Mouse (Mus musculus): ENCODE measurements around the gene Ctxn1. TPM values are rescaled to one million over a fixed set of nuclear protein-coding genes. Genes with fewer than 3 reads are reported as not detected.

The Ctxn1 gene
- 52.8 and 55.0 TPM in 2 replicates for polyA plus RNA-seq (2015; fragmentation: Nextera tagmentation; extraction: Ambion mirVana)

DNA sequence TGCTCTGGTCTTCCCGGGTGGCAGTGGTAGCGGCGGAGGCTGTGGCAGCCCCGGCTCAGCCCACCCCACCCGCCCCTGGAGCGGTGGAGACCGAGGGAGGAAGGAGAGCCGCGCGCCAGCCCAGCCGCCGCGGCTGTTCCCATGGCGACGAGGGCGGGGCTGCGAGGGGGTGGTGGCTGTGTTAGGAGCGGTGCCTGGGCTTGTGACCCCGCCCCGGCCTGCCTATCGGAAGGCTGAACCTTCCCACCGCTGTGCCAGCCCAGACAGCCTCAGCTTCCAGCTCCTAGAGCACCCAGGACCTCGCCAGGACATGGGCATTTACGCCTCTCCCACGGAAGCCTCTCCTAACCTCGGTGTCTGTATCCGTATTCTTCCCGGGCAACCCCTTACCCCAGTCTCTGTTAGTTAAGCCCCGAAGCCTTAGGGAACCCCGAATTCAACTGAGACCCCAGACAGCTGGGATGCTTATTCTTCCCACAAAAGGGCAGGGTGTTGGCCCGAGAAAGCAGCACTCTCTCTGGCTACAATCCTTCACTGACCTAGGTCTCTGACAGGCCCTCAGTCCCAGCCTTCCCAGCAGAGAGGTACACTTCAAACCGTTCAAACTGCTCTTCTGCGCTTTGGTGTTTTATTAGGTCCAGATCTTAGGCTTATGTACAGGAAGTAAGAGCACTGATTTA is at the start of gene Ctxn1:
Ctxn1 (minus strand) TSS at position 150 of the 680 bp plus-strand sequence.
- Histone ChIP-seq H3K36me3 (ENCODE audit: control insufficient read depth, insufficient read depth, low read length) (peaks cover 24% of the 10 kb centered on the region), H3K9ac (ENCODE audit: low read depth, low read length) (peak within 1 kb of the TSS; percentile 82), H3K4me2 (ENCODE audit: low read depth, low read length) (peak within 1 kb of the TSS; percentile 91), H3K4me1 (ENCODE audit: control insufficient read depth, insufficient read depth, low read length) (peaks cover 10% of the 10 kb centered on the region), H3K27ac (ENCODE audit: low read length) (peak within 1 kb of the TSS; percentile 40), H3K27me3 (replicated peaks; ENCODE audit: control insufficient read depth, insufficient read depth, low read length) (no peaks in the 10 kb centered on the region), H3K9me3 (ENCODE audit: control insufficient read depth, low read length) (no peaks in the 10 kb centered on the region), H3K4me3 (ENCODE audit: low read length) (peak within 1 kb of the TSS; percentile 73)
- peak; percentile 95 for ATAC-seq
- 5% methylated on average over 31 of the region's 33 CpGs for WGBS

DNA sequence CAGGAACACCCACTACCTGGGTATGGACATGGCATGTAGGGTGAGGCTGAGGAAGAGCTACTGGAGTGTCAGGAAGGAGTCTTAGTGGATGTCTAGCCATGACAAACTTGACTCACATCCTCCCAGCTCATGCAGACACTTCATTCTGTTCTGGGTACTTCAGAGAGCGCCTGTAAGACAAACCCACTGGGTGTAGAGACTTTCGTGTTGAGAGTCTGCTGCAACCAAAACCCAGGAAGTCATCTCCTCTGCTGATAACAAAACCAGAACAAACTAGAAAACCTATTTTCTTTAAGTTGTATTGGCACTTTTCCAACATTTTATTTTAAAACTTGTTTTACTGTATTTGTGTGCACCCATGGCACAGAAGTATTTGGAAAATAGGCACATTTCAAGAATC is 46.8 kb upstream of the Ctxn1 start:
- Histone ChIP-seq H3K27ac (ENCODE audit: low read length) (no peak overlapping the region), H3K27me3 (replicated peaks; ENCODE audit: control insufficient read depth, insufficient read depth, low read length) (no peaks in the 10 kb centered on the region), H3K9me3 (ENCODE audit: control insufficient read depth, low read length) (no peaks in the 10 kb centered on the region), H3K4me2 (ENCODE audit: low read depth, low read length) (no peak overlapping the region), H3K4me1 (ENCODE audit: control insufficient read depth, insufficient read depth, low read length) (no peaks in the 10 kb centered on the region), H3K36me3 (ENCODE audit: control insufficient read depth, insufficient read depth, low read length) (peaks cover 33% of the 10 kb centered on the region), H3K4me3 (ENCODE audit: low read length) (no peak overlapping the region), H3K9ac (ENCODE audit: low read depth, low read length) (no peak overlapping the region)
- no peak for ATAC-seq
- WGBS = 94% methylated on average over 2 of the region's 2 CpGs

DNA sequence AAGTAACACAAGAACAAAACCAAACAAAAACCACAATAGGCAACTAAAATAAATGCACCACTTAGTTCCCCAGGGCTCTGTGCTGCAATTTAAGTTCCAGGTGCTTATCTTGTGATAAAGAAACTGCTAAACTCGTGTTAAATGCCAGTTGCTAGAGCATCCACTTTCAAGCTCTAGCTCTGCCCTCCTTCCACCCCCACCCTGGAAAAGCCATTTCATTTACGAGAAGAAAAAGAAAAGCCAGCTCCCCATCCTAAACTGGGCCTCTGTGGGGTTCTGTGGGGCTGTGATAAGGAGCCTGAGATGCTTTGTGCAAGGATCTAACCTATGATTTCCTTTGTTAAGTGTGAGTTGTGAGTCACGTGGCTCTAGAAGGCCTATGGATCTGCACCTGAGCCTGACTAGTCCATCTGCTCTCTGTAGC is 45.1 kb upstream of the Ctxn1 start:
- Histone ChIP-seq H3K4me3 (ENCODE audit: low read length) (no peak overlapping the region), H3K27me3 (replicated peaks; ENCODE audit: control insufficient read depth, insufficient read depth, low read length) (no peaks in the 10 kb centered on the region), H3K4me2 (ENCODE audit: low read depth, low read length) (no peak overlapping the region), H3K4me1 (ENCODE audit: control insufficient read depth, insufficient read depth, low read length) (no peaks in the 10 kb centered on the region), H3K36me3 (ENCODE audit: control insufficient read depth, insufficient read depth, low read length) (peaks cover 42% of the 10 kb centered on the region), H3K9me3 (ENCODE audit: control insufficient read depth, low read length) (no peaks in the 10 kb centered on the region), H3K9ac (ENCODE audit: low read depth, low read length) (no peak overlapping the region), H3K27ac (ENCODE audit: low read length) (no peak overlapping the region)
- 72% methylated on average over 3 of the region's 3 CpGs for WGBS
- ATAC-seq = no peak

DNA sequence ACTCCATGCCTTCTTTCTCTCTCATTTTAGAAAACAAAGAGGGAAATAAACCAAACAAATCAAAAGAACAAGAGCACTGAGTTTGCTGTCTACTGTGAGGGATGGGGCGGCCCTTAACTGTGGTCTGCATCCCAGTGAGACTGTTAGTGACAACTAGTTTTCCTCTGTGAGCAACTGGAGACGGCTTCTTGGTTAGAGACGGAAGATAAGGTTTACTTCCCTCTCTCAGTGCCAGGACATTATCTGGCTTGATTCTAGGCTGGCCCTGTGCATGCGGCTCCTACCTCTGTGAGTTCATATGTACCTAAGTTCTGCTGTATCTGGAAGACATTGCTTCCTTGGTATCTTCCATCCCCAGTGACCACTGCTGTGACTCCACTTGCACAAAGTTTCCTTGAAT is 38.7 kb upstream of the Ctxn1 start:
- Histone ChIP-seq H3K36me3 (ENCODE audit: control insufficient read depth, insufficient read depth, low read length) (peaks cover 47% of the 10 kb centered on the region), H3K4me2 (ENCODE audit: low read depth, low read length) (no peak overlapping the region), H3K9ac (ENCODE audit: low read depth, low read length) (no peak overlapping the region), H3K27ac (ENCODE audit: low read length) (no peak overlapping the region), H3K9me3 (ENCODE audit: control insufficient read depth, low read length) (no peaks in the 10 kb centered on the region), H3K4me1 (ENCODE audit: control insufficient read depth, insufficient read depth, low read length) (no peaks in the 10 kb centered on the region), H3K27me3 (replicated peaks; ENCODE audit: control insufficient read depth, insufficient read depth, low read length) (no peaks in the 10 kb centered on the region), H3K4me3 (ENCODE audit: low read length) (no peak overlapping the region)
- WGBS = 94% methylated on average over 4 of the region's 4 CpGs
- ATAC-seq = no peak

DNA sequence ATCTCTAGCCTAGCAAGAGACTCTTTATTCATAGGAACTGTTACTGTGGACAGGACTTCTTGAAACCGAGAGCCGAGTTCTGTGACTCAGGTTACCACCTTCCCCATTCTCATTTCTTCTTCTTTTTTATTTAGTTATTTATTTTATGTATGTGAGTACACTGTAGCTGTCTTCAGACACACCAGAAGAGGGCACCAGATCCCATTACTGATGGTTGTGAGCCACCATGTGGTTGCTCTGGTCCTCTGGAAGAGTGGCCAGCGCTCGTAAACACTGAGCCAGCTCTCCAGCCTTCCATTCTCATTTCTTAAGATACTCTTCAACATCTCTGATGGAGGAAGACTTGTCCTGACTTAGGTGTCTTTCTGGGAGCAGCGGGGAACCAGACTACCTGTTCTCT is 33.7 kb upstream of the Ctxn1 start:
- Histone ChIP-seq H3K4me3 (ENCODE audit: low read length) (no peak overlapping the region), H3K27ac (ENCODE audit: low read length) (no peak overlapping the region), H3K4me2 (ENCODE audit: low read depth, low read length) (no peak overlapping the region), H3K4me1 (ENCODE audit: control insufficient read depth, insufficient read depth, low read length) (no peaks in the 10 kb centered on the region), H3K27me3 (replicated peaks; ENCODE audit: control insufficient read depth, insufficient read depth, low read length) (no peaks in the 10 kb centered on the region), H3K9me3 (ENCODE audit: control insufficient read depth, low read length) (no peaks in the 10 kb centered on the region), H3K9ac (ENCODE audit: low read depth, low read length) (no peak overlapping the region), H3K36me3 (ENCODE audit: control insufficient read depth, insufficient read depth, low read length) (peaks cover 24% of the 10 kb centered on the region)
- 89% methylated on average over 5 of the region's 5 CpGs for WGBS
- ATAC-seq = no peak

DNA sequence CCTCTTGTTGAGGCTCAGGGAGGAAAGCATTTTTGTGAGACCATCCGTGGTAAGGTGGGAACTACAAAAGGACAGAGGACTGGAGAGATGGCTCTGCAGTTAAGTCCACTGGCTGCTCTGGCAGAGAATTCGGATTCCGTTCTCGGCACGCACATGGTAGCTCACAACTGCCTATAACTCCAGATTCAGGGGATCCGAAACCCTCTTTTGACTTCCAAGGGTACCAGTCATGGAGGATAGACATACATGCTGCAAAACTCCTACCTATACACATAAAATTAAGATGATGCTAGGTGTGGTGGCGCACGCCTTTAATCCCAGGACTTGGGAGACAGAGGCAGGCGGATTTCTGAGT is 17.0 kb upstream of the Ctxn1 start:
- Histone ChIP-seq H3K4me3 (ENCODE audit: low read length) (peak overlapping the region; percentile 86), H3K9ac (ENCODE audit: low read depth, low read length) (peak overlapping the region; percentile 83), H3K27ac (ENCODE audit: low read length) (peak overlapping the region; percentile 61; the same call in 1 of the 2 replicates), H3K4me1 (ENCODE audit: control insufficient read depth, insufficient read depth, low read length) (peaks cover 8% of the 10 kb centered on the region), H3K27me3 (replicated peaks; ENCODE audit: control insufficient read depth, insufficient read depth, low read length) (no peaks in the 10 kb centered on the region), H3K9me3 (ENCODE audit: control insufficient read depth, low read length) (no peaks in the 10 kb centered on the region), H3K36me3 (ENCODE audit: control insufficient read depth, insufficient read depth, low read length) (peaks cover 2% of the 10 kb centered on the region), H3K4me2 (ENCODE audit: low read depth, low read length) (peak overlapping the region; percentile 77)
- peak; percentile 68; the same call in 1 of the 2 replicates for ATAC-seq
- 28% methylated on average over 9 of the region's 9 CpGs for WGBS

DNA sequence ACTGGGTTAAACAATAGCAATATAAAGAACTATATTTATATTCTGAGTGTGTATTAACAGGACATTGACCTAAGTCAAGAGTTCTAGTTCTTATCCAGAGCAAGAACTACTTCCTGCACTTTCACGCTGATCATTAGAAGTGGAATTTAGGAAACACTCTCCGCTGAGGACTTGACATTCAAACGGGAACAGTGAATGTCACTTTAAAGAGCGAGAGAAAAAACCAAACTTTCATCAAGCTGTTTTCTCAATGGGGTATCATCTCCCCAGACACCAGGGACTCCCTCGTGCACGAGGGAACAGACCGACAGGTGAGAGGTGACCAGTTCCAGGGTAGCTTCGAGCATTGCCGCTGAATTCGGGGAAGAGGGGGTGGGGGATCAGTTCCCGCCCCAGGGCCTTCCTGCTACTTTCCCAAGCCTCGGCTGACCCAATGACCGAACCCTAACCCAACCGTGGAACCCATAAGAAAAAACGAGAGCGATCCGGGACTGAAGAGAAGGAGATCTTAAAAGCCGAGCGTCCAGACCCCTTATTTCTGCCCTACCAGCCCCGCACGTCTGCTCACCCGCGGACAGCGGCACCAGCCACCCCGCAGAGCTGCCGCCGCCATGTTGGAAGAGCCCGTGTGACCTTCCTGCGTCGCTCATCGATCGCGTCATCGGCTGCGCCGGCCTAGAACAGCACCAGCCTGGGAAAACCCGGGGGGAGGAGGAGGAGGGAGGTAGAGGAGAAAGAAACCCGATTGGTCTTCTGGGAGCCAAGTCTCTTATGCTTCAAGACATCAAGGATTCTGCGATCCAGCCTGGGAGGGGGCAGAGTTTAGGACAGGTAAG is 16.4 kb upstream of the Ctxn1 start, which contains the start of gene Timm44:
Timm44 (minus strand) TSS at position 639 of the 836 bp plus-strand sequence.
- ATAC-seq = peak; percentile 97
- peak within 1 kb of the TSS; percentile 86 for H3K4me3 ChIP-seq (ENCODE audit: low read length)
- peak within 1 kb of the TSS; percentile 61 for H3K27ac ChIP-seq (ENCODE audit: low read length)
- peak within 1 kb of the TSS; percentile 77 for H3K4me2 ChIP-seq (ENCODE audit: low read depth, low read length)
- peak within 1 kb of the TSS; percentile 83 for H3K9ac ChIP-seq (ENCODE audit: low read depth, low read length)
- H3K27me3 ChIP-seq (replicated peaks; ENCODE audit: control insufficient read depth, insufficient read depth, low read length) = no peaks in the 10 kb centered on the region
- no peaks in the 10 kb centered on the region for H3K9me3 ChIP-seq (ENCODE audit: control insufficient read depth, low read length)
- peaks cover 8% of the 10 kb centered on the region for H3K4me1 ChIP-seq (ENCODE audit: control insufficient read depth, insufficient read depth, low read length)
- WGBS = under 1% methylated on average over 39 of the region's 39 CpGs
- H3K36me3 ChIP-seq (ENCODE audit: control insufficient read depth, insufficient read depth, low read length) = peaks cover 5% of the 10 kb centered on the region

DNA sequence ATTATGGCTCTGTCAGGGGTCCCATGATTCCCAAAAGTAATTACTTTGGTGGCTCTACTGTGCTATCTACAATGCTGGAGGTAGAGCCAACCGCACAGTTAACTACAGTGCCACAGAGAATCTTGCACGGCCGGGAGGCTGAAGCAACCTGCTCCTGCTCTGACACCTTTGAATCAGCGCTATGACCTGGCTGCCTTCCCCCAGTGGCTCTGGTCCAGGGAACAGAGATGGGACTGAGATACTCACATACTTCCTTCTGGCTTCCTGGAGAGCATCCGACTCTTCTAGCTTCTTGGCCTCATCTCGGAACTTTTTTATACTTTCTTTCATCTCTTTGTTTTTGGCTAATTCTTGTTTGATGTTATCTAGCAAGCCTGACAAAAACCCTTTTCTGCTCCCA is 10.5 kb upstream of the Ctxn1 start:
- Histone ChIP-seq H3K36me3 (ENCODE audit: control insufficient read depth, insufficient read depth, low read length) (peaks cover 38% of the 10 kb centered on the region), H3K4me3 (ENCODE audit: low read length) (no peak overlapping the region), H3K9me3 (ENCODE audit: control insufficient read depth, low read length) (no peaks in the 10 kb centered on the region), H3K9ac (ENCODE audit: low read depth, low read length) (no peak overlapping the region), H3K27ac (ENCODE audit: low read length) (no peak overlapping the region), H3K27me3 (replicated peaks; ENCODE audit: control insufficient read depth, insufficient read depth, low read length) (no peaks in the 10 kb centered on the region), H3K4me1 (ENCODE audit: control insufficient read depth, insufficient read depth, low read length) (peaks cover 3% of the 10 kb centered on the region), H3K4me2 (ENCODE audit: low read depth, low read length) (no peak overlapping the region)
- 91% methylated on average over 6 of the region's 6 CpGs for WGBS
- no peak for ATAC-seq

DNA sequence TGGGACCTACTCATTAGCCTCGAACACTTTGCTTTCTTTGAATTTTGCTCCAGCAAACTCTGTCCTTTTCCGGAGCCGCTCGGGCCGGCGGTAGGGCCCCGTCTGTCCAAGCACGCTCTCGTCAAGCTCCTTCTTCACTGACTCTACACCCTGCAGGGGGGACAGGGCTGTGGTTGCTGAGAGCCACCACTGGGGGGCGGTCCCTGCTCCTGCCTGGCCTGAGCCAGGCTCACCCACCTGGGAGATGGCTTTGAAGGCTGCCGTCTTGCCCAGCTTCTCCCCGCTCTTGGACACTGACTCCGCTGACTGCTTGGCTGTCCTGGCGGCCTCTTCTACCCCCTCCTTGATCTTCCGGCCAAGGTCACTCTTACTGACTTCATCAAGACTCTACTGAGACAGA is 8.6 kb upstream of the Ctxn1 start:
- peak; percentile 62; the same call in 1 of the 2 replicates for ATAC-seq

More for the DNA sequence above, 8.6 kb upstream of the Ctxn1 start:
- 77% methylated on average over 15 of the region's 15 CpGs for WGBS
- H3K27me3 ChIP-seq (replicated peaks; ENCODE audit: control insufficient read depth, insufficient read depth, low read length) = no peaks in the 10 kb centered on the region
- no peaks in the 10 kb centered on the region for H3K4me1 ChIP-seq (ENCODE audit: control insufficient read depth, insufficient read depth, low read length)
- H3K4me2 ChIP-seq (ENCODE audit: low read depth, low read length) = no peak overlapping the region
- H3K9me3 ChIP-seq (ENCODE audit: control insufficient read depth, low read length) = no peaks in the 10 kb centered on the region
- no peak overlapping the region for H3K27ac ChIP-seq (ENCODE audit: low read length)
- H3K9ac ChIP-seq (ENCODE audit: low read depth, low read length) = no peak overlapping the region
- H3K36me3 ChIP-seq (ENCODE audit: control insufficient read depth, insufficient read depth, low read length) = peaks cover 38% of the 10 kb centered on the region
- H3K4me3 ChIP-seq (ENCODE audit: low read length) = no peak overlapping the region

Measured in intestine, embryonic 16.5 days (tissue).